Mouse (Mus musculus) inflammation-experienced regulatory T-cells, adult 16 weeks (primary cell): Measurements from ENCODE around the gene Gm47429. TPM values are rescaled to one million over a fixed set of nuclear protein-coding genes. Genes with fewer than 3 reads are reported as not detected.

ENCODE experiments used
- polyA plus RNA-seq: library from polyadenylated mRNA; unstranded; fragments of 100-300 nt; shearing (Covaris generic); gene quantifications from one replicate; pipeline ENCODE4 v1.2.1, GENCODE M21; 2017

The Gm47429 gene
- not detected for polyA plus RNA-seq

GRCm38 (mm10) chr13:50443812-50444211 is at the start of gene Gm47429:
Gene Gm47429 (minus strand): TSS chr13:50443912.

GRCm38 (mm10) chr13:50467007-50467406 is 23.3 kb upstream of the Gm47429 start, which contains the start of gene Nutm2:
Gene Nutm2 (plus strand): TSS chr13:50467307.

GRCm38 (mm10) chr13:50417389-50418183 is 26.1 kb downstream of the Gm47429 start, which contains the start of gene Fbxw17:
Gene Fbxw17 (plus strand): TSS chr13:50417864.

Other genes with a start within 250 kb of the Gm47429 start
- gene Gm906, start 193.6 kb downstream of the Gm47429 start, polyA plus RNA-seq, result not detected
- gene Fbxw17, start 26.0 kb downstream of the Gm47429 start, polyA plus RNA-seq, result 48.9 TPM
- not detected for gene Nutm2, start 23.4 kb upstream of the Gm47429 start, polyA plus RNA-seq
- not detected for gene Gm904, start 199.3 kb upstream of the Gm47429 start, polyA plus RNA-seq